Mouse (Mus musculus) heart, embryonic 13.5 days (tissue): Measurements from ENCODE around the gene Ctnnbip1. TPM values are rescaled to one million over a fixed set of nuclear protein-coding genes. Genes with fewer than 3 reads are reported as not detected.
A peak's percentile ranks its signal among the peaks of the same experiment; 100 is the strongest.

Source experiments
- ATAC-seq: fragments of 200-750 bp; cut with Nextera tagmentation; 2 replicates; pipeline ENCODE4 v1.8.0; 2017; ENCODE audit warnings: moderate TSS enrichment; ENCODE audit not compliant: insufficient number of reproducible peaks, low FRiP score, low TSS enrichment; ENCODE audit errors: extremely low read depth
- H3K27ac ChIP-seq: fragments of 300-500 bp; sonication (generic); replicated peaks from 2 replicates; pipeline ENCODE4 v1.5.1; 2015; ENCODE audit warnings: moderate library complexity, mild to moderate bottlenecking, inconsistent platforms
- H3K27me3 ChIP-seq: fragments of 300-500 bp; sonication (generic); replicated peaks from 2 replicates; pipeline ENCODE4 v1.6.1; 2015; ENCODE audit warnings: mild to moderate bottlenecking, inconsistent platforms
- H3K36me3 ChIP-seq: fragments of 300-500 bp; sonication (generic); 2 replicates; pipeline ENCODE4 v1.6.1; 2015; ENCODE audit warnings: mild to moderate bottlenecking, inconsistent platforms
- H3K4me1 ChIP-seq: fragments of 300-500 bp; sonication (generic); 2 replicates; pipeline ENCODE4 v1.6.1; 2015; ENCODE audit warnings: inconsistent platforms
- H3K4me2 ChIP-seq: fragments of 300-500 bp; sonication (generic); 2 replicates; pipeline ENCODE4 v1.6.1; 2015; ENCODE audit warnings: inconsistent platforms, mild to moderate bottlenecking, moderate library complexity
- H3K4me3 ChIP-seq: fragments of 300-500 bp; sonication (generic); 2 replicates; pipeline ENCODE4 v1.5.1; 2015; ENCODE audit warnings: moderate library complexity, mild to moderate bottlenecking, inconsistent platforms
- H3K9ac ChIP-seq: fragments of 300-500 bp; sonication (generic); 2 replicates; pipeline ENCODE4 v1.6.1; 2015; ENCODE audit warnings: inconsistent platforms, mild to moderate bottlenecking, moderate library complexity
- H3K9me3 ChIP-seq: fragments of 300-500 bp; sonication (generic); 2 replicates; pipeline ENCODE4 v1.6.1; 2016; ENCODE audit warnings: inconsistent platforms
- WGBS: fragments of 180-500 bp; shearing (Covaris S2); methylation state at CpG from one replicate; pipeline ENCODE4 v1.1.7; 2015; ENCODE audit warnings: mixed read lengths; 5-methylcytosine and 5-hydroxymethylcytosine counted together
- polyA plus RNA-seq: library from polyadenylated mRNA; unstranded; fragments of >200 nt; fragmentation: Nextera tagmentation; extraction: Ambion mirVana; gene quantifications from 2 replicates; pipeline ENCODE4 v1.2.1, GENCODE M21; 2015

Gene Ctnnbip1
- polyA plus RNA-seq: 33.4 and 36.2 TPM in 2 replicates

- H3K9me3 ChIP-seq: no peaks in the 10 kb centered on the region
- H3K9ac ChIP-seq: peak within 1 kb of the TSS; percentile 97
- peak within 1 kb of the TSS; percentile 92 for H3K4me3 ChIP-seq
- no peaks in the 10 kb centered on the region for H3K27me3 ChIP-seq
- peaks cover 32% of the 10 kb centered on the region for H3K4me1 ChIP-seq
- peak within 1 kb of the TSS; percentile 97 for H3K4me2 ChIP-seq
- H3K27ac ChIP-seq: peak within 1 kb of the TSS; percentile 70
- ATAC-seq: peak; percentile 98
- under 1% methylated on average over 44 of the region's 46 CpGs for whole genome bisulfite sequencing
- no peaks in the 10 kb centered on the region for H3K36me3 ChIP-seq
These were observed at the start of gene Ctnnbip1 for GRCm38 (mm10) chr4:149517868-149518340. TSS of gene Ctnnbip1 (plus strand) at chr4:149518236.

DNA sequence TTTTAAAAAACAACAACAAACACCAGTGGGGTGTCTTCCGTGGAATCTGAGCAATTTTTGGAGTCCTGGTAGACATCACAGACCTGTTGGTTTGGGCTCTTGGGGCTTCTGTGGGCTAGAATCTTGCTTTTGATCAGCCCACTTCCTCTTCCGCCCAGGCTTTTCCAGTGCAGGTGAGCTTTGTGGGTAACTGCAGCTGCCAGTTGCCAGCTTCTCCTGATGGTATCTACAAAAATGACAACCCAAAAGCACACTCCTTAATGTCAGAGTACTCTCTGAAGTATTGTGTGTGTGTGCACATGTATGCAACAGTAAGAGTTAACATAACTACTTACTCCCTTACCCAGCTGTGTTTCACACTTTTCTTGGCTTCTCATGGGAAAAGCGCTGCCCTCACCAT, 48.5 kb upstream of the Ctnnbip1 start:
- no peak overlapping the region for H3K4me2 ChIP-seq
- H3K27me3 ChIP-seq: no peaks in the 10 kb centered on the region
- no peak for ATAC-seq
- H3K4me1 ChIP-seq: 0 out of 2 replicates have a peak, but pooled peaks cover 5% of the 10 kb centered on the region
- H3K36me3 ChIP-seq: peaks cover 58% of the 10 kb centered on the region
- no peaks in the 10 kb centered on the region for H3K9me3 ChIP-seq
- no peak overlapping the region for H3K9ac ChIP-seq
- no peak overlapping the region for H3K4me3 ChIP-seq
- 86% methylated on average over 3 of the region's 3 CpGs for WGBS
- H3K27ac ChIP-seq: no peak overlapping the region

- Histone ChIP-seq H3K27me3 (no peaks in the 10 kb centered on the region), H3K9me3 (no peaks in the 10 kb centered on the region), H3K27ac (no peak overlapping the region), H3K9ac (no peak overlapping the region), H3K4me1 (0 out of 2 replicates have a peak, but pooled peaks cover 5% of the 10 kb centered on the region), H3K4me3 (no peak overlapping the region), H3K36me3 (peaks cover 36% of the 10 kb centered on the region), H3K4me2 (no peak overlapping the region)
- WGBS: 45% methylated on average over 7 of the region's 7 CpGs
- ATAC-seq: no peak
These were observed 42.9 kb upstream of the Ctnnbip1 start for GRCm38 (mm10) chr4:149475096-149475495.

DNA sequence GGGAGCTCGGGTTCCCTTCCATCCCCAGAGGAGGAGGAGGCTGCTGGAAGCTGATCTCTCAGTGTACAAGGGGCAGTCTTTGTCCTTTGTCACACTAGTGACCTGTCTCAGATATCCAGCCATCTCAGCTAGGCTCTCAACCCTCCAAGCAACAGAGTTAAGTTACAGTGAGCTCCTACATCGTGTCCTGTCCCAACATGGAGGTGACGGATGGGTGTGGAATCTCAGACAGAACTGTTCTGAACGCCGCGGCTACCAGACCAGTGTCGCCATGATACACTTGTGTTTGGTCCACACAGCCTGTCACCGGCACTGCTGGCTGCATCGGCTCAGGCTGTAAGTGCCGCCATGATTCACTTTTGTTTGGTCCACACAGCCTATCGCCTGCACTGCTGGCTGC, 41.0 kb upstream of the Ctnnbip1 start, which contains the start of gene Tmem274:
Tmem274 (plus strand) TSS at position 301 of the 400 bp plus-strand sequence.
- Histone ChIP-seq H3K27ac (no peak within 1 kb of the TSS), H3K36me3 (peaks cover 26% of the 10 kb centered on the region), H3K4me3 (no peak within 1 kb of the TSS), H3K9ac (no peak within 1 kb of the TSS), H3K4me2 (no peak within 1 kb of the TSS), H3K27me3 (no peaks in the 10 kb centered on the region), H3K4me1 (no peaks in the 10 kb centered on the region), H3K9me3 (no peaks in the 10 kb centered on the region)
- no peak for ATAC-seq
- 83% methylated on average over 11 of the region's 11 CpGs for WGBS

DNA sequence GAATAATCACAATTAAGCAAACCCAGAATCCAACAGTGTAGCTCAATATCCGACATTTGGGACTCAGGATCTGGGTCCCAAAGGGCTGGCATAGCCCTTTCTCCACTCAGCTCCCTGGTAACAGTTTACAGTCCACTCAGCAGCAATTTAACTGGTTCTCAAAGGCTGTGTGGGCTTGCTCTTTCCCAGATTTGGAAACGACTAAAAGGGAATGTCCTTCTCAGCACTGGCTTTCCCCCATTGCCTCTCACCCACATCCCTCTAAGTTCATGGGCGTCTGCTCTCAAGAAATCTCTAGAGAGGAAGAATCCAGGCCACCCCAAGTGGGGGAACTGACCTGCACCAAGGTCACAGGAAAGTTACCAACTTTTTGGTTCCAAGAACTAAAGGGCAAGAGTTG, 33.5 kb upstream of the Ctnnbip1 start:
- Histone ChIP-seq H3K36me3 (peaks cover 30% of the 10 kb centered on the region), H3K27me3 (no peaks in the 10 kb centered on the region), H3K27ac (peak overlapping the region; percentile 87), H3K4me2 (peak overlapping the region; percentile 81), H3K9ac (peak overlapping the region; percentile 92), H3K9me3 (no peaks in the 10 kb centered on the region), H3K4me3 (peak overlapping the region; percentile 78), H3K4me1 (peaks cover 23% of the 10 kb centered on the region)
- ATAC-seq: no peak; the same call in 1 of the 2 replicates
- 39% methylated on average over 3 of the region's 3 CpGs for WGBS

GRCm38 (mm10) chr4:149485053-149485824, 32.8 kb upstream of the Ctnnbip1 start, which contains the start of the genes Nmnat1 and Lzic:
TSS of gene Nmnat1 (minus strand) at chr4:149485202.
TSS of gene Lzic (plus strand) at chr4:149485229.
- Histone ChIP-seq H3K36me3 (peaks cover 37% of the 10 kb centered on the region), H3K27ac (peak within 1 kb of the TSS; percentile 87), H3K27me3 (no peaks in the 10 kb centered on the region), H3K4me1 (peaks cover 23% of the 10 kb centered on the region), H3K9me3 (no peaks in the 10 kb centered on the region), H3K4me3 (peak within 1 kb of the TSS; percentile 78), H3K9ac (peak within 1 kb of the TSS; percentile 92), H3K4me2 (peak within 1 kb of the TSS; percentile 81)
- WGBS: under 1% methylated on average over 60 of the region's 60 CpGs
- ATAC-seq: peak; percentile 87

DNA sequence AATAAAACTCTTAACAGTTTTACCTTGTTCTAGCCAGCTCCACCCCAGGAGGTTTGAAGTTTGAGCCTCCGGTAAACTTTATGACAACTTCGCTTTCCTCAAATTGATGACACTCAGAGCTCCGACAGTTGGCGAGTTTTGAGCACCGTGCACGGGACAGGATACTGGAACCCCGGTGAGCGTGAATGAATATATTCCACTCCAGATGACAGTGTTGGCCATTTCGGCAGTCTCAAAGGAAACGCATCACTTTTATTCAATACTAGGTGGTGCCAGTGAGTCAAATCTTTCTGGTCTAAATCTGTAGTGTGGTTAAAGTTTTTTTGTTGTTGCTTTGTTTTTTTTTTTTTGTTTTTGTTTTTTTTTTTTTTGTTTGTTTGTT, 32.2 kb upstream of the Ctnnbip1 start:
- peak overlapping the region; percentile 92 for H3K9ac ChIP-seq
- peaks cover 23% of the 10 kb centered on the region for H3K4me1 ChIP-seq
- H3K9me3 ChIP-seq: no peaks in the 10 kb centered on the region
- no peaks in the 10 kb centered on the region for H3K27me3 ChIP-seq
- peak overlapping the region; percentile 78 for H3K4me3 ChIP-seq
- ATAC-seq: no peak
- H3K27ac ChIP-seq: peak overlapping the region; percentile 82
- WGBS: 2% methylated on average over 10 of the region's 10 CpGs
- peak overlapping the region; percentile 81 for H3K4me2 ChIP-seq
- peaks cover 41% of the 10 kb centered on the region for H3K36me3 ChIP-seq

DNA sequence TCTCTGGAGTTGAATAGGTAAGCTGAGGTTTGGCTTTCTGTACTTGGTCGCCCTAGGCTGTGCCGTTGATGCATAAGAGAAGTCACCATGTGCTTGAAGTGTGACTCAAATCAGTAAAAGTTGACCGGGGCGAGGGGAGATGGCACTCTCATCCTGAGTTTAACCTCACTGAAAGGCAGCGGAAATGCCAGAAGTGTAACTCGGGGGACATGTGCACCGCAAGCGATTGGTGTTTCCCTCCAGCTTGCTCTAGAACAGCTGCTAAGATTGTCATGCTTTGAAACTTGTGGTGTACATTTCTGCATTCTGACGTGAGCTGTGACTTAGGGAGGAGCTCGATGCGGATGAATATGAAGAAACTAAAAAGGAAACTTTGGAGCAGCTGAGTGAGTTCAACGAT, 30.3 kb upstream of the Ctnnbip1 start:
- H3K36me3 ChIP-seq: peaks cover 59% of the 10 kb centered on the region
- no peaks in the 10 kb centered on the region for H3K27me3 ChIP-seq
- no peak overlapping the region for H3K4me2 ChIP-seq
- no peaks in the 10 kb centered on the region for H3K9me3 ChIP-seq
- peaks cover 23% of the 10 kb centered on the region for H3K4me1 ChIP-seq
- H3K27ac ChIP-seq: no peak overlapping the region
- WGBS: 92% methylated on average over 12 of the region's 12 CpGs
- H3K4me3 ChIP-seq: no peak overlapping the region
- no peak overlapping the region for H3K9ac ChIP-seq
- ATAC-seq: no peak

GRCm38 (mm10) chr4:149489415-149490240, 28.4 kb upstream of the Ctnnbip1 start:
- WGBS: 90% methylated on average over 14 of the region's 14 CpGs
- peaks cover 14% of the 10 kb centered on the region for H3K4me1 ChIP-seq
- no peak overlapping the region for H3K4me3 ChIP-seq
- no peak overlapping the region for H3K4me2 ChIP-seq
- peaks cover 78% of the 10 kb centered on the region for H3K36me3 ChIP-seq
- no peak overlapping the region for H3K27ac ChIP-seq
- no peaks in the 10 kb centered on the region for H3K27me3 ChIP-seq
- no peak for ATAC-seq
- no peaks in the 10 kb centered on the region for H3K9me3 ChIP-seq
- H3K9ac ChIP-seq: no peak overlapping the region

DNA sequence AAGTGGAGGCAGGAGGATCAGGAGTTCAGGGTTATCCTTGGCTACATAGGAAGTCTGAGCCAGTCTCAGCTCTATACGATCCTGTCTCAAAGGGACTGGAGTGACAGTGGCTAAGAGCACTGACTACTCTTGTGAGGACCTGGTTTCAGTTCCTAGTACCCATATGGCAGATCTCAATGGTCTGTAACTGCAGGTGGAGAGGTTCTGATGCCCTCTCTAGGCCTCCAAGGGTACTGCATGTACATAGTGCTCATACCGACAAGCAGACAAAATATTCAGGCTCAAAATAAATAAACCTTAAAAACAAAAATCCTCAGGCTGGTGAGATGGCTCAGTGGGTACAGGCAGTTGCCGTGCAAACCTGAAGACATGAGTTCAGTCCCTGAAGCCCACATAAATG, 26.9 kb upstream of the Ctnnbip1 start:
- no peak for ATAC-seq
- Histone ChIP-seq H3K36me3 (peaks cover 91% of the 10 kb centered on the region), H3K4me1 (peaks cover 11% of the 10 kb centered on the region), H3K4me2 (no peak overlapping the region), H3K27ac (no peak overlapping the region), H3K27me3 (no peaks in the 10 kb centered on the region), H3K4me3 (no peak overlapping the region), H3K9ac (no peak overlapping the region), H3K9me3 (no peaks in the 10 kb centered on the region)
- WGBS: 98% methylated on average over 3 of the region's 3 CpGs

- WGBS: 67% methylated on average over 2 of the region's 2 CpGs
- no peak overlapping the region for H3K4me3 ChIP-seq
- no peak overlapping the region for H3K27ac ChIP-seq
- ATAC-seq: no peak
- H3K27me3 ChIP-seq: no peaks in the 10 kb centered on the region
- H3K4me2 ChIP-seq: no peak overlapping the region
- H3K4me1 ChIP-seq: no peaks in the 10 kb centered on the region
- H3K36me3 ChIP-seq: peaks cover 92% of the 10 kb centered on the region
- no peaks in the 10 kb centered on the region for H3K9me3 ChIP-seq
- no peak overlapping the region for H3K9ac ChIP-seq
These were observed 21.4 kb upstream of the Ctnnbip1 start for GRCm38 (mm10) chr4:149496612-149497011.
